Mouse (Mus musculus) 416B (cell line): ENCODE measurements around the gene Ptprq.

ENCODE experiments used
- DNase-seq: peaks from one replicate; pipeline ENCODE4 v3.0.0; 2011; ENCODE audit warnings: low read depth

Ptprq gene

DNA sequence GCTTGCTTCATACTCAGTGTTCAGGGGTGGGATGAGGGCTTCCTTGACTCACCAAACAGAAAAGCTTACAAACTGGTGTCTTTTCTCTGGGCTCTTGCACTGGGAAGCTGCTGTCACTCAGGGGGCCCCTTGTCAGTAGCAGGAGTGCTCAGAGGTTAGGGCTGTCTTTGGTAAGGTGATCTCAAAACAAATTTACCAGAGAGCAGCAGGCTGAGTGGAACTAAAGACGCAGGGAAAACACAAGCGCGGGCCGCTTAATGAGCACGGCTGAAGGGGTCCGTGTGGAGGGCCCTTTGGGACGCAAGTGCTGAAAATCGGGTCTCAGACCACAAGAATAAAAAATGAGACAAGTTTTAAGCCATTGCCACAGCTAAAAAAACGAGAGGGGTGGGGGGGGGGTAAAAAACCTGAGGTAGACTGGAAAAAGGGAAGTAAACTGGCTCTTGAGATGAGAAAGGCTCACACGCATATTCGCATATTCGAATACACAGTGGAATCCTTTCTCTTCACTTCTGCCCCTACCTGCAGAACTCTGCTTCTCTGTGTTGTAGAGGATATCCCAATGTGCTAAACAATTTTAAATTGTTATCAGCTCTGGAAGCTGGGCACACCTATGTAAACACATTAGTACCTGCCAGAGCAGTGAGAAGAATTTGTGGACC lies 231.1 kb downstream of the Ptprq start:
- no peak for DNase-seq

DNA sequence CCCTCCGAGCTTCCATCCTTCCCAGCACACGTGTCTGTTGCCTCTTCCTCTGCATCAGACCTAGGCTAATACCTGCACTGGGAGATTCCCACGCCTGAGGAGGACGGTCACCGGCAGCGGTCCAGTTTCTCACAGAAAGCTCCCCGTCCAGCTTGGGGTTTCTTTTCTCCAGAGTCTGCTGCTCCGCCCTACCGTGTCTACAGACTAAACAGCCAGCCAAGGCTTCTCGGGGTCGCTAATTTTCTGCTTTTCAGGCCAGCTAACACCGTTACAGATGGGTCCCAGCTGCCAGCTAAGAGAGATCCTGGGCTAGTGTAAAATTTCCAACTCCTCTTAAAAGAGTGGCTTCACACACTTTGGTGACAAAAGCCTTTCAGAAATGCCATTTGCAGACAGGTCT lies 233.1 kb downstream of the Ptprq start:
- no peak for DNase-seq

DNA sequence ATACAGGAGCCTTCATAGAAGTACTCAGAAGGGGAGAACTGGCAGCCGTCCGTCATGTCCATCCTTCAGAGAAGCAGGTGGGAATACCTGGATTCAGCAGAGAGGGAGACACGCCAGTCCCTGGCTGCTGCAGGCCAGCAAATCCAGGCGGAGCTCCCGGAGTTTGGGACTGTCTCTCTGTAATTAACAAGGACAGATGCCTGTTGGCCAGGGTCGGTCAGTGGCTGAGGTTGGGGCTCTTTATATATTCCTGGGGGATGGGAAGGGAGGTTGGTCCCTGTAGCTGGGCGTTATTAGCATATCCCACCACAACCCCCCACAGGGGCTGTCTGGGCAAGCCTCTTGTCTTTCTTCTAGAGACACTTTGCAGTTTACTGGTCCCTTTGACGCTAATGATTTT lies 234.0 kb downstream of the Ptprq start, which contains the start of gene Myf5:
Gene Myf5 (minus strand): TSS at position 265 of the 400 bp plus-strand sequence.
- DNase-seq: no peak

DNA sequence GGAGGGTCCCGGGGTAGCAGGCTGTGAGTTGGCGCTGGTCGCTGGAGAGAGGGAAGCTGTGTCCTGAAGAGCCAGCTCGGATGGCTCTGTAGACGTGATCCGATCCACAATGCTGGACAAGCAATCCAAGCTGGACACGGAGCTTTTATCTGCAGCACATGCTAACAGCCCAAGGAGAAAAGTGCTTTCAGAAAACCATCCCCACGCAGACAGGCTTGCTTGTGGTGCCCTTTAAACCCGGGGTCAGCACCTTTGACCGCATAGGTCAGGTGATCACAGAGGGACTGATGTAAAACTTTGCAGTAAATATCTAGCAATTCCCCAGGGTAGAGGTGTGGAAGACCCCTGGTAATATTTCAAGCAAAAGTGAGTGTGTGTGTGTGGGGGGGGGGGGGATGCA lies 235.8 kb downstream of the Ptprq start:
- DNase-seq: no peak

DNA sequence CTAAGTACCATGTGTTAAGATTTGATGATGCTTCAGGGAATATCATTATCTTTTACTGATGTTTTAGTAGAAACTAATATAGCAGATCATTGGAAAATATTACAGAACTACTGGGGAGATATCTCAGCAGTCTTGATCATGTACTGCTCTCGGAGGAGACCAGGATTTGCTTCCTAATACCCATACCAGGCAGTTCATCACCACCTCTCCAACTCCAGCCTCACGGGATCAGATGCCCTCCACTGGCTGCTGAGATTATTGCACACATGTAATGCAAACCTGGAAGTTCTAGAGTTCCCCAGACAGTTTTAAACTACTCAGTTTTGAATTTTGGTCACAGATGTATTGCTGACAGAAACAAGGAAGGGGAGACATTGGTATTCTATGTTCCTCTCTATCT lies 246.4 kb downstream of the Ptprq start:
- no peak for DNase-seq

DNA sequence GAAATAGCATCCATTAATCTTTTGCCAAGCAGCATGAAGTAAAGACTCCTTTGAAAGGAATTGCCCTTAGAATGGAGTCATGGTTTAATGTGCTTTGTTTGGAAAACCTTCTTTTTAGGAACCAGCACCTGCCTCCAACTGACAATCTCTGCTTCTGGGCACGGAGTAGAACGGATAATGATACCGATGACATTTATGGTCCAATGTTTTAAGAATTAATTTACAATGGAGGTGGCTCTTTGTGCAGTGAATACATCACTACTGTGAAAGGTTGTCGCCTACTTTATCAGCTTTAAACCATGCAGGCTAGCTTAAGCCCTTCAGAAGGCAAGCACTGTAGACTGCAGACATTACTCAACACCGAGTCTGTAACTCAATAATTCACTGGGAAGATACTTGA lies 248.1 kb downstream of the Ptprq start:
- DNase-seq: no peak

DNA sequence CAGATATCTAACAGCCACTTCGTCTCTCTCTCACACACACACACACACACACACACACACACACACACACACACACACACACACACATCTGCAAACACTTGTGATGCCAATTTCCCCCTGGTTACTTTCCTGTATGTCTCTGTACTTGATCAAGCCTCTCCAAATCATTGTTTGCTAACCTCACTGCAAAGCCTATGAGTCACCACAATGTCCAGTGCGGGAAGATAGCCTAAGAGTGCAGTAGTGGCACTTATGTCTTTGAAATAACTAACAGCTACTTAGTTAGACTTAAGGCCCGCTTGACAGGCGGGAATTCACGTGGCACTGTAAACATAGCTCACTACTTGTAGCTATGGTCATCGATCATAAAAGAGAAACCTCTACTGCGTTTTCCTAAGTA lies 252.0 kb downstream of the Ptprq start:
- DNase-seq: no peak
